Mouse (Mus musculus) urinary bladder, adult 2 months (tissue): ENCODE measurements around the gene Uckl1. TPM values are rescaled to one million over a fixed set of nuclear protein-coding genes. Genes with fewer than 3 reads are reported as not detected.
A peak's percentile ranks its signal among the peaks of the same experiment; 100 is the strongest.

ENCODE experiments used
- DNase-seq: peaks from one replicate; pipeline ENCODE4 v3.0.0; 2022; ENCODE audit warnings: low spot score
- polyA plus RNA-seq: library from polyadenylated mRNA; depleted of rRNA; stranded (reverse); fragments of >200 nt; gene quantifications from 2 replicates; pipeline ENCODE4 v1.2.3, GENCODE M21; 2012

Uckl1 gene
- polyA plus RNA-seq, 1 experiment, result 214 TPM

GRCm38 (mm10) chr2:181589732-181590105 is 5.0 kb upstream of the Uckl1 start:
- no peak for DNase-seq

DNA sequence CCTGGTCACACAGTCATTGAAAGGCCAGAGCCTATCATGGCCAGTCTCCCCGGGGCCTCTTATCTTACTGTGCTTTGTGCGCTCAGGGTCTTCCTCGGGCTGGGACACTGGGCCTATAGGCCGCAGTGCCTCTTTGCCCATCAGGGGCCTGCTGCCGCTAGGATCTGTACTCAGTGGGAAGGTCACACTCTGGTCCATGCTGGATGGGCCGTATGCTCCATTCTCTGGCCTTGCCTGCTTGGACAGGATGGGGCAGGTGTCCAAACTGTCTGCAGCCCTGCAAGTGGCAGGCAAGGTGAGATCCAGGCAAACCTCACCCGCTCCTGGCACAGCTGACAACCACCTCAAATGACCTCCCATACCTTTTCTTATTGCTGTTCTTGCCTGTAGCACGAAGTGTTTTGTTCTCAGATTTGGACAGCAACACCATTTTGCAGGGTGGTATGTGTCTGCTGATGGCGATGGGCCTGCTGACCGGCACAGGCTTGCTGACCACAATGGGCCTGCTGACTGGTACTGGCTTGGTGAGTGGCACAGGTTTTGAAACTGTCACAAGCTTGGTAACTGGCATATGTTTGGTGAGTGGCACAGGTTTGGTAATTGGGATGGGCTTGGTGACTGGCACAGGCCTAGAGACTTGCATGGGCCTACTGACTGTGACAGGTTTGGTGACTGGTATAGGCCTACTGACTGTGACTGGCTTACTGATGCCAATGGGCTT is 4.5 kb upstream of the Uckl1 start:
- no peak for DNase-seq

GRCm38 (mm10) chr2:181588229-181588780 is 3.6 kb upstream of the Uckl1 start:
- peak; percentile 17 for DNase-seq

GRCm38 (mm10) chr2:181587796-181588195 is 3.1 kb upstream of the Uckl1 start:
- peak; percentile 17 for DNase-seq

GRCm38 (mm10) chr2:181586124-181586523 is 1.4 kb upstream of the Uckl1 start:
- peak; percentile 10 for DNase-seq

- peak; percentile 14 for DNase-seq
These were observed 814 bp upstream of the Uckl1 start for GRCm38 (mm10) chr2:181585506-181585905.

DNA sequence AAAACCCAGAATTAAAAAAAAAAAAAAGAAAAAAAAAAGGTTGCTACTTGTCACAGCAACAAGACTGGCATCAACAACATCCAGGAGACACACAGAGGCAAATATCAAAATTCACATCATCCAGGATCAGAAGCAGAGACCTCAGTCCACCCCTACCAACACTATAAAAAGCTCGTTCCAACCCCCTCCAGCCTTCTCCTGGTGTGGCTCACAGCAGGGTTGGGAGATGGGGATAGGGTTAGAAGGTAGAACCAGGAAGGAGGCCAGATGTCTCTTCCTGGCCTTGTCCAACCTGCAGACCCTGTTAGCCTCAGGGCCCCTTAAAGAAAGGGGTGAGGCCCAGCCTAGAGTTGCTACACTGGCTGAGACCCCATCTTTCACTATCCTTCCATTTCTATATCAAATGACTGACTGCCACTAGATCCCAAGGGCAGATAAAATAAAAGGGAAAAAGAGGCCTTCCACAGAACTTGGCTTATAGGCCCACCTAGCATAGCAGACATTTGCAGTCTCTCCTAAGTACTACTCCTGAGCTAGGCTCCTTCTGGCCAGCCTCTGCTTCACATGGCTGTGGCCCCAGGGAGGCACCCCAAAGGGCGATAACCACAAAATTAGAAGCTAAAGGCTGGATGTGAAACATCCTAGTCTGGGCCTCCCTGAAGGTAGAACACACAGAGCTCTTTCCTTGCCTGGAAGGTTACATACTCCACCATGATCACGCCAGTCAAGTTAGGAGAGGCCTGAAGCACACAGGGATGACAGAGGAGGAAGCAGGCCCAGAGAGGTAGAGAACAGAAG is 1.0 kb downstream of the Uckl1 start:
- no peak for DNase-seq

- DNase-seq, result no peak
These were observed 1.8 kb downstream of the Uckl1 start for GRCm38 (mm10) chr2:181582939-181583338.

- DNase-seq, result peak; percentile 22
These were observed 2.3 kb downstream of the Uckl1 start for GRCm38 (mm10) chr2:181582358-181582757.

DNA sequence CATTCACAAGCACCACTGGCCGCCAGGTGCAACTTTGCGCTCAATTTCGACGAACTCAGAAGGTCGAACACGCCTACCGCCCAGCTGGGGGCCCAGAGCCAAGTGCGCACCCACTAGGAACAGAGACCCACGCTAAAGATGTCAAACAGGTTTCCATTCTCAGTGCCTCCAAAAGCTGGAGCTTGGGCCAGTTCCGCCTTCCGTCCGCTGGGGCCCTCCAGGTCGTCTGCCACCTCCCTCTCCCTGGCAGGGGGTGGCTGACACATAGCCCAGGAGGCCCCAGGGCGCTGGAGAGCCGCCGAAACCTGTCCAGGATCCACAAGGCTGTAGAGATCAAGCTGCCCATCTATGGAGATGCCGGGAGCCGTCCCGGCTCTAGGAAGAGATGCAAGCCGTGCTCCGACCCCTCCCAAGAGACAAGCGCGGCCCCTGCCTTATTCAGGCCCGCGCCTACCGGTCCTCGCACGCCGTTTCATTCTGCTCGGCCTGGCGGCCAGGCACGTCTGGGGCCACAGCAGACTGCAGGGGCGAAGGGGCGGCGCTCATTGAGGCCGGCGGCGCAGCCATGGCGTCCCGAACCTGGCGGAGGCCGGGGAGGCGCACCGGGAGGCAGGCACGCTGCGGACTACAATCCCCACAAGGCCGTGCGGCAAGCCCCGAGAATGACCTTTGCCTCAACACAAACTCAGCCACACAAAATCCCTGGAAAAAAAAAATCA is 3.1 kb downstream of the Uckl1 start:
- peak; percentile 79 for DNase-seq

GRCm38 (mm10) chr2:181581016-181581401 is 3.7 kb downstream of the Uckl1 start:
- DNase-seq, result peak; percentile 64

GRCm38 (mm10) chr2:181580131-181580772 is 4.4 kb downstream of the Uckl1 start:
- no peak for DNase-seq

- no peak for DNase-seq
These were observed 5.0 kb downstream of the Uckl1 start for GRCm38 (mm10) chr2:181579681-181580080.

- peak; percentile 18 for DNase-seq
These were observed 5.7 kb downstream of the Uckl1 start for GRCm38 (mm10) chr2:181578790-181579618.

- peak; percentile 15 for DNase-seq
These were observed 6.6 kb downstream of the Uckl1 start for GRCm38 (mm10) chr2:181577981-181578581.

- DNase-seq, result peak; percentile 10
These were observed 7.6 kb downstream of the Uckl1 start for GRCm38 (mm10) chr2:181577126-181577525.

- DNase-seq, result peak; percentile 7
These were observed 8.1 kb downstream of the Uckl1 start for GRCm38 (mm10) chr2:181576613-181577012.

DNA sequence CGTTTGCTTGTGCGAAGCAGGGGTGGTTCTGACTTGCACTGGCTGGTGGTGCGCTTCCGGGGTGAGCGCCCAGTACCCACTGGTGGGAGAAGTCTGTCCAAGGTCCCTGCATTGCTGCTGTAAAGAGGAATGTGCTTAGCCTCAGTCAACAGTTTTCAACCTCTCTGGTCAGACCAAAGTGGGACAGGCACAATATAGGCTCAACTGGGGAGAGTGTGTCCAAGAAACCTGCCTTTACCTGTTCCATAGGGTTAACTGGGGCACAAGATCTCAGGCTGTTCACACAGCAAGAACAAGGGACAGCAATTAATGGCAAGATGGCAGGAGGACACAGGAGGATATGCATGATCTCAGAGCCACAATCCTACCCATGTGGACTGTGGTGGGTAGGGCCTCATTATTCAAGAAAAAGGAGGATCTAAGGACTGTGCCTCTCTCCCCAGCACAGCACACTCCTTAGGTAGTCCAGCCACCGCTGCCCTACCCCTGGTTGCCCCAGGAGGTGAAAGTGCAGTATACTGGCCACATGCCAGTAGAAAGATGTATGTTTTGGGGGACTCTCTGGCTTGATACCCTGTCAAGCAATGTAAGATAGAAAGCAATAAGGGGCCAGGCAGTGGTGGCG is 9.7 kb downstream of the Uckl1 start:
- peak; percentile 14 for DNase-seq

DNA sequence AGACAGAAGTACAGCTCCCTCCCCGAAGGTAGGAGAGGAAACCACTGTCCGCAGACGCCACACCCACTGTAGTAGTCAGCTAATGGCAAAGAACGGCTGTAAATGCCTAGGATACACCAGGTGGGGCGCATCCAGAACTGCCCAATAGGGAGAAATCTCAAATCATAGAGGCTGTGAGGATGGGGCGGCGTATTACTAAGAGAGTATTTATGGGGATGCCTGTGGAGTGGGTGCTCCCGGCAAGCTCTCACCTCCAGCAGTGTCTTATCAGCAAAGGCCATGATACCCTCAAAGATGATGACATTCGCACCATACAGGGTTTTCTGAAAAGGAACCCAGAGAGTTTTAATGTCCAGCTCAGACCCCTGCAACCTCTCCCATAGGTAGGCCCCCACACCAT is 10.7 kb downstream of the Uckl1 start:
- DNase-seq, result peak; percentile 14
